Mouse (Mus musculus): Measurements from ENCODE around the gene Tbx15. TPM values are rescaled to one million over a fixed set of nuclear protein-coding genes. Genes with fewer than 3 reads are reported as not detected.

Tbx15 gene
- polyA plus RNA-seq (2016; fragmentation: Nextera tagmentation; extraction: Ambion mirVana): 26.5 and 32.6 TPM in 2 replicates

GRCm38 (mm10) chr3:99240213-99240720 is at the start of gene Tbx15:
Gene Tbx15 (plus strand): TSS chr3:99240381.
- Histone ChIP-seq H3K27ac (peak within 1 kb of the TSS; percentile 90), H3K4me2 (peak within 1 kb of the TSS; percentile 78), H3K9ac (replicated peaks) (peak within 1 kb of the TSS; percentile 82), H3K4me1 (replicated peaks) (peaks cover 61% of the 10 kb centered on the region), H3K27me3 (peaks cover 77% of the 10 kb centered on the region), H3K4me3 (replicated peaks) (peak within 1 kb of the TSS; percentile 52), H3K9me3 (no peaks in the 10 kb centered on the region), H3K36me3 (no peaks in the 10 kb centered on the region)
- peak; percentile 4; the same call in 1 of the 2 replicates for ATAC-seq (ENCODE audit: insufficient number of reproducible peaks, insufficient read depth, low FRiP score, low TSS enrichment, low read depth)
- WGBS: under 1% methylated on average over 19 of the region's 20 CpGs

- H3K27ac ChIP-seq: no peak overlapping the region
- no peaks in the 10 kb centered on the region for H3K9me3 ChIP-seq
- H3K4me3 ChIP-seq (replicated peaks): no peak overlapping the region
- 74% methylated on average over 4 of the region's 4 CpGs for WGBS
- no peaks in the 10 kb centered on the region for H3K4me1 ChIP-seq (replicated peaks)
- no peaks in the 10 kb centered on the region for H3K36me3 ChIP-seq
- no peaks in the 10 kb centered on the region for H3K27me3 ChIP-seq
- ATAC-seq (ENCODE audit: insufficient number of reproducible peaks, insufficient read depth, low FRiP score, low TSS enrichment, low read depth): no peak
- H3K4me2 ChIP-seq: no peak overlapping the region
- H3K9ac ChIP-seq (replicated peaks): no peak overlapping the region
These were observed 46.6 kb upstream of the Tbx15 start for GRCm38 (mm10) chr3:99193576-99193975.

GRCm38 (mm10) chr3:99203331-99203730 is 36.9 kb upstream of the Tbx15 start:
- H3K4me3 ChIP-seq (replicated peaks): no peak overlapping the region
- H3K4me1 ChIP-seq (replicated peaks): peaks cover 6% of the 10 kb centered on the region; the same call in 1 of the 2 replicates
- no peak overlapping the region for H3K9ac ChIP-seq (replicated peaks)
- H3K4me2 ChIP-seq: no peak overlapping the region
- no peaks in the 10 kb centered on the region for H3K27me3 ChIP-seq
- H3K9me3 ChIP-seq: no peaks in the 10 kb centered on the region
- peaks cover 6% of the 10 kb centered on the region; the same call in 1 of the 2 replicates for H3K36me3 ChIP-seq
- ATAC-seq (ENCODE audit: insufficient number of reproducible peaks, insufficient read depth, low FRiP score, low TSS enrichment, low read depth): no peak
- no peak overlapping the region for H3K27ac ChIP-seq

- Histone ChIP-seq H3K4me1 (replicated peaks) (peaks cover 22% of the 10 kb centered on the region), H3K9ac (replicated peaks) (no peak overlapping the region), H3K27me3 (no peaks in the 10 kb centered on the region), H3K27ac (no peak overlapping the region), H3K4me3 (replicated peaks) (no peak overlapping the region), H3K4me2 (no peak overlapping the region), H3K36me3 (no peaks in the 10 kb centered on the region), H3K9me3 (no peaks in the 10 kb centered on the region)
- no peak for ATAC-seq (ENCODE audit: insufficient number of reproducible peaks, insufficient read depth, low FRiP score, low TSS enrichment, low read depth)
- 29% methylated on average over 1 of the region's 1 CpGs for WGBS
These were observed 31.8 kb upstream of the Tbx15 start for GRCm38 (mm10) chr3:99208416-99208815.

GRCm38 (mm10) chr3:99211105-99211698 is 29.0 kb upstream of the Tbx15 start:
- H3K36me3 ChIP-seq: no peaks in the 10 kb centered on the region
- no peaks in the 10 kb centered on the region for H3K9me3 ChIP-seq
- peaks cover 21% of the 10 kb centered on the region for H3K4me1 ChIP-seq (replicated peaks)
- no peak overlapping the region for H3K27ac ChIP-seq
- no peaks in the 10 kb centered on the region for H3K27me3 ChIP-seq
- WGBS: 25% methylated on average over 14 of the region's 14 CpGs
- no peak for ATAC-seq (ENCODE audit: insufficient number of reproducible peaks, insufficient read depth, low FRiP score, low TSS enrichment, low read depth)
- no peak overlapping the region for H3K9ac ChIP-seq (replicated peaks)
- H3K4me2 ChIP-seq: no peak overlapping the region
- no peak overlapping the region for H3K4me3 ChIP-seq (replicated peaks)

- WGBS: 53% methylated on average over 2 of the region's 2 CpGs
- H3K9me3 ChIP-seq: no peaks in the 10 kb centered on the region
- no peak overlapping the region for H3K9ac ChIP-seq (replicated peaks)
- H3K4me2 ChIP-seq: no peak overlapping the region
- no peaks in the 10 kb centered on the region for H3K36me3 ChIP-seq
- no peak overlapping the region for H3K27ac ChIP-seq
- peaks cover 3% of the 10 kb centered on the region; the same call in 1 of the 2 replicates for H3K27me3 ChIP-seq
- ATAC-seq (ENCODE audit: insufficient number of reproducible peaks, insufficient read depth, low FRiP score, low TSS enrichment, low read depth): no peak
- no peak overlapping the region for H3K4me3 ChIP-seq (replicated peaks)
- H3K4me1 ChIP-seq (replicated peaks): peaks cover 10% of the 10 kb centered on the region
These were observed 12.4 kb upstream of the Tbx15 start for GRCm38 (mm10) chr3:99227807-99228206.

- Histone ChIP-seq H3K9me3 (no peaks in the 10 kb centered on the region), H3K9ac (replicated peaks) (no peak overlapping the region; the same call in 1 of the 2 replicates), H3K36me3 (no peaks in the 10 kb centered on the region), H3K27ac (peak overlapping the region; percentile 64; the same call in 1 of the 2 replicates), H3K4me3 (replicated peaks) (peak overlapping the region; percentile 26), H3K27me3 (peaks cover 26% of the 10 kb centered on the region), H3K4me2 (peak overlapping the region; percentile 59), H3K4me1 (replicated peaks) (peaks cover 52% of the 10 kb centered on the region)
- WGBS: 3% methylated on average over 20 of the region's 20 CpGs
- peak; percentile 49; the same call in 1 of the 2 replicates for ATAC-seq (ENCODE audit: insufficient number of reproducible peaks, insufficient read depth, low FRiP score, low TSS enrichment, low read depth)
These were observed 6.5 kb upstream of the Tbx15 start for GRCm38 (mm10) chr3:99233393-99234318.

- Histone ChIP-seq H3K9ac (replicated peaks) (peak overlapping the region; percentile 38; the same call in 1 of the 2 replicates), H3K4me1 (replicated peaks) (peaks cover 57% of the 10 kb centered on the region), H3K27ac (peak overlapping the region; percentile 64), H3K4me3 (replicated peaks) (peak overlapping the region; percentile 26), H3K4me2 (peak overlapping the region; percentile 59), H3K36me3 (no peaks in the 10 kb centered on the region), H3K27me3 (peaks cover 32% of the 10 kb centered on the region), H3K9me3 (no peaks in the 10 kb centered on the region)
- WGBS: 5% methylated on average over 17 of the region's 17 CpGs
- peak; percentile 28; the same call in 1 of the 2 replicates for ATAC-seq (ENCODE audit: insufficient number of reproducible peaks, insufficient read depth, low FRiP score, low TSS enrichment, low read depth)
These were observed 5.8 kb upstream of the Tbx15 start for GRCm38 (mm10) chr3:99234319-99234869.

- Histone ChIP-seq H3K4me1 (replicated peaks) (peaks cover 66% of the 10 kb centered on the region), H3K9me3 (no peaks in the 10 kb centered on the region), H3K27ac (0 out of 2 replicates have a peak overlapping the region, but pooled peaks have one; percentile 41), H3K4me2 (peak overlapping the region; percentile 59), H3K27me3 (peaks cover 41% of the 10 kb centered on the region), H3K9ac (replicated peaks) (peak overlapping the region; percentile 48; the same call in 1 of the 2 replicates), H3K36me3 (no peaks in the 10 kb centered on the region), H3K4me3 (replicated peaks) (peak overlapping the region; percentile 15; the same call in 1 of the 2 replicates)
- 6% methylated on average over 23 of the region's 23 CpGs for WGBS
- no peak for ATAC-seq (ENCODE audit: insufficient number of reproducible peaks, insufficient read depth, low FRiP score, low TSS enrichment, low read depth)
These were observed 4.9 kb upstream of the Tbx15 start for GRCm38 (mm10) chr3:99235116-99235803.
